Mouse (Mus musculus) forebrain, embryonic 16.5 days (tissue): Measurements from ENCODE around the gene Ankrd44. TPM values are rescaled to one million over a fixed set of nuclear protein-coding genes. Genes with fewer than 3 reads are reported as not detected.

Experiments used
- ATAC-seq: fragments of 200-750 bp; cut with Nextera tagmentation; 2 replicates; pipeline ENCODE4 v1.8.0; 2017; ENCODE audit warnings: mild to moderate bottlenecking, moderate library complexity
- H3K27ac ChIP-seq: fragments of 300-500 bp; sonication (generic); 2 replicates; pipeline ENCODE4 v1.5.1; 2014; ENCODE audit warnings: low read length, control low read depth
- H3K27me3 ChIP-seq: fragments of 300-500 bp; sonication (generic); replicated peaks from 2 replicates; pipeline ENCODE4 v1.6.1; 2014; ENCODE audit warnings: low read length; ENCODE audit not compliant: control insufficient read depth, insufficient read depth
- H3K36me3 ChIP-seq: fragments of 300-500 bp; sonication (generic); 2 replicates; pipeline ENCODE4 v1.6.1; 2014; ENCODE audit not compliant: control insufficient read depth, insufficient read depth
- H3K4me1 ChIP-seq: fragments of 300-500 bp; sonication (generic); replicated peaks from 2 replicates; pipeline ENCODE4 v1.6.1; 2014; ENCODE audit warnings: low read length; ENCODE audit not compliant: control insufficient read depth, insufficient read depth
- H3K4me2 ChIP-seq: fragments of 300-500 bp; sonication (generic); 2 replicates; pipeline ENCODE4 v1.6.1; 2014; ENCODE audit warnings: mild to moderate bottlenecking, low read length, control low read depth
- H3K4me3 ChIP-seq: fragments of 300-500 bp; sonication (generic); replicated peaks from 2 replicates; pipeline ENCODE4 v1.5.1; 2014; ENCODE audit warnings: mild to moderate bottlenecking, low read length, control low read depth
- H3K9ac ChIP-seq: fragments of 300-500 bp; sonication (generic); replicated peaks from 2 replicates; pipeline ENCODE4 v1.6.1; 2014; ENCODE audit warnings: low read depth, low read length, control low read depth
- H3K9me3 ChIP-seq: fragments of 300-500 bp; sonication (generic); 2 replicates; pipeline ENCODE4 v1.6.1; 2016; ENCODE audit warnings: low read length; ENCODE audit not compliant: control insufficient read depth
- WGBS: fragments of 180-500 bp; shearing (Covaris S2); extraction: QIAGEN DNeasy Blood & Tissue Kit; methylation state at CpG from one replicate; pipeline ENCODE4 v1.1.7; 2014; 5-methylcytosine and 5-hydroxymethylcytosine counted together
- polyA plus RNA-seq: library from polyadenylated mRNA; unstranded; fragments of >200 nt; fragmentation: Nextera tagmentation; extraction: Ambion mirVana; gene quantifications from 2 replicates; pipeline ENCODE4 v1.2.1, GENCODE M21; 2015

The Ankrd44 gene
- polyA plus RNA-seq, 1 experiment from 2014 or later = 28.2 TPM

DNA sequence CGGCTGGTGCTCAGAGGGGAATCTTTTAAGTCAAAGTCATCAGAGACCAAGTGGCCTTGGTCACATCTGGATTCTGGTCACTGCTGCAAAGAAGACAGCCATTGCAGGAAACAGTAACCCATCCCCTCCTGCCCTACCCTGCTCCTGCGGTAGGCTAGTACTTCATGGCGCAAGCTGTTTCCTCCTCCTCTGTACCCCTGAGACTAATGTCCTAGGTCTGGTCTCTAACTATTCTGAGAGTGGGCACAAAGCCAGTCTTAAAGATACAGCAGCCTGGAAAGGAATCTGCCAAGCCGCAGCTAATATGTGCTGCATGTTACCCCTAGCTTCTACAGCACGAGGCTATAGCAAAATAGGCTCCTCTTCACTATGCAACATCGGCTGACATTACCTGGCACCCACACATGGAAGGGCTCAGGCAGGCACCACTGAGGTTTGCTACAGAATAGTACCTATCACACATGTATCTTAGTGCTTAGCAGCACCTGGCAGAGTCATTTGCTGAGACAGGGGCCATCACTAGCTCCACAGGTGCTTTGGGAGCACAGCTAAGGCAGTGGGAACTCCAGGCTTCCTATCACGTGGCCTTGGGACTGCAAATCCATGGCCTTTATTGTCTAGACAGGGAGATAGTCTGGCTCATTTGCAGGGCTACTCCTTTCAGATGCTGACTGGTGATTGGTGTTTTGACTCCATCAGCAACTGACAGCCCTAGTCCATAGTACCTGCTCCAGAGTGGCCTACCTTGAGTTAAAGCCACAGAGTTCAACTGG lies 13.7 kb downstream of the Ankrd44 start:
- no peak overlapping the region for H3K4me2 ChIP-seq
- H3K36me3 ChIP-seq = no peaks in the 10 kb centered on the region
- H3K4me1 ChIP-seq = no peaks in the 10 kb centered on the region; the same call in 1 of the 2 replicates
- no peak overlapping the region for H3K9ac ChIP-seq
- H3K9me3 ChIP-seq = no peaks in the 10 kb centered on the region
- no peaks in the 10 kb centered on the region for H3K27me3 ChIP-seq
- 69% methylated on average over 7 of the region's 7 CpGs for WGBS
- H3K27ac ChIP-seq = no peak overlapping the region
- ATAC-seq = no peak
- H3K4me3 ChIP-seq = no peak overlapping the region

DNA sequence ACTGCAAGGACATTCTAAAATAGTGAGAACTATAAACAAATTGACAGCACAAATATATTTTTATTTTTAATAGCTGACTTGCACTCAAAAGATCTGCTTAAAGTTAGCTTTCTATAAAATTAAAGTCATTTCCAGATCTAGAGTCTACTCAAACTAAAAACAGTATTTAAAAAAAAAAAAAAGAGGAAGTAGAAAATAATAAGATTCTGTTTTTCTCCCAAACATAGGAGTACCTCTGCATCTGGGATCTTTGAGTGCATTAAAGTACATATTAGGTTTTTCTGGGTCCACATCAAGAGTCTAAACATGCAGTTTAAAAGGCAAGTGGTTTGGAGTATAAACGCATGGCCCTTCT lies 15.0 kb downstream of the Ankrd44 start:
- H3K4me2 ChIP-seq = no peak overlapping the region
- H3K9me3 ChIP-seq = no peaks in the 10 kb centered on the region
- 94% methylated on average over 1 of the region's 1 CpGs for WGBS
- no peaks in the 10 kb centered on the region for H3K36me3 ChIP-seq
- H3K9ac ChIP-seq = no peak overlapping the region
- peaks cover 8% of the 10 kb centered on the region for H3K4me1 ChIP-seq
- H3K27ac ChIP-seq = no peak overlapping the region
- no peak for ATAC-seq
- no peaks in the 10 kb centered on the region for H3K27me3 ChIP-seq
- no peak overlapping the region for H3K4me3 ChIP-seq

DNA sequence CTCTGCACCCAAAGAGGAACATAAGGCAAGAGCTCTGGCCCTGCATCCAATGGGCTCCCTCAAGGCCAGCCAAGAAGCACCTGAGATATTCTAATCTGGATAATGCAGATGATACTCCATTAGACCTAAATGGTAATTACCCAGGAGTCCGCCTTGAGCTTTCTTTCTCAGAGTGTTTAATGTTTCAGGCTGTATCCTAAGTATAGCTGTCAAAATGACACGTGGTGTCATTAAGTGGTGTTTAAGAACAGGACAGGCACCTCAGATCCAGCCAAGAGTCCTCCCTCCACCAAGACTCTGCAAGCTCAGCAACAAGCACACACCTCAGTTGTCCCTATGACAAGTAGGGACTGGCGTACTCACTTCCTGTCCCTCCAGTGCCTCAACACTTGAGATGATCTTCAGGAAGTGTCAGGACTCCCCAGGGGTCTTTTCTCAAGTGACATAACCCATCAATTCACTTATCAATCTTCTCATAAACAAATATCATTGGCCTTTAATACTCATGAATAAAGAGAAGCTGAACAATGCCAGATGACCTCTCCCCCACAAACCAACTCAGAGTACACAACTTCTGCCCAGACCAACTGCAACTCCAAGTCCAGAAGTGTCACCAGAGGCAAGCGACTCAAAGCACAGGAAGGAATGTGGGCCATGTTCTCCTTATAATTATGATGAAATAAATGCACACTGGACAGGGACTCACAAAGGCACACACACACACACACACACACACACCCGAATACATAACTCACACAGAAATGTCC lies 15.5 kb downstream of the Ankrd44 start:
- WGBS = 82% methylated on average over 5 of the region's 5 CpGs
- Histone ChIP-seq H3K4me3 (no peak overlapping the region), H3K4me1 (peaks cover 8% of the 10 kb centered on the region), H3K9me3 (no peaks in the 10 kb centered on the region), H3K9ac (no peak overlapping the region), H3K27me3 (no peaks in the 10 kb centered on the region), H3K4me2 (no peak overlapping the region), H3K27ac (no peak overlapping the region), H3K36me3 (no peaks in the 10 kb centered on the region)
- no peak for ATAC-seq

DNA sequence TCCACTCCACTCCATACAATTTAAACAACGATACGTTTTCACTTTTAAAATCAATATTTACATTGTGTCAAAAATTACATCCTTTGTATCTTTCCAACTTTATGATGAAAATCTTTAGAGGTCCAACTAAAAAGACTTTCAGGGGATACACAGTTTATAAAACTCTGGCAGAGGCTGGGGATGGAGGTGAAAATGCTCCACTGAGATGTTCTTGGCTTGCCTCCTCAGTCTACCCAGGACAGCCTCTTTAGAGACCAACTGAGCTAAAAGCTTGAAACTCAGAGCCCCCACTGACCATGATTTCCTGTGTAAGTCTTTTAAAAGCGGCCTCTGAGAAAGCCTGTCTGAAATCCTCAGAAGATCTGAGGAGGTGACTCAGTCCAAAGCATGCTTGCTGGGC lies 17.4 kb downstream of the Ankrd44 start:
- no peak overlapping the region for H3K27ac ChIP-seq
- 89% methylated on average over 3 of the region's 3 CpGs for WGBS
- no peak for ATAC-seq

DNA sequence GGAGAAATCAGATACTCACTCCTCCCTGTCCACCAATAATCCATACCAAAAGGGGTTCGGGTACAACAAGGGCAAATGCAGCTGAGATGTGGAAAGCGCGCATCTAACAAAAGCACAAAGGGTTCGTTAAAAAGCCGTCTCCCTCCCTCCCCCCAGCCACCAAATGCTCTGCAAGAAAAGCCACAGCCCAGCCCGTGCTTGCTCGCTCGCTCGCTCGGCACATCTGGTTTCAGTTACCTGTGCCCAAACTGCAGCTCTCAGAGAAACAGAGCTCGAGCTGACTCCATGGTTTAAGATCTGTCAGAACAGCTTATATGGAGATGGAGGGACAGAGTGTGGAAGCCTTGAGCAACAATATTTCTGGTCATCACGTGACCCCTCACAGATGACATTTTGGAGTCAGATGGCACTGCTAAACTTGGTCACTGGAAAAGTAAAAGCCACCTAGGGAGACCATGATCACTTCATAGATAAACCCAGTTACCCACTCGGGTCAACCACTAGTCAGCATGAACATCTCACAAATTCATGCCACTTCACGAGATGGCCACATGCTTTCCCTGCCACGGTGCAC lies 19.0 kb downstream of the Ankrd44 start:
- H3K4me1 ChIP-seq = peaks cover 8% of the 10 kb centered on the region
- 35% methylated on average over 15 of the region's 15 CpGs for WGBS
- no peak for ATAC-seq
- no peak overlapping the region for H3K4me2 ChIP-seq
- H3K27ac ChIP-seq = no peak overlapping the region
- H3K9ac ChIP-seq = no peak overlapping the region
- H3K9me3 ChIP-seq = no peaks in the 10 kb centered on the region
- H3K27me3 ChIP-seq = no peaks in the 10 kb centered on the region
- H3K36me3 ChIP-seq = no peaks in the 10 kb centered on the region
- no peak overlapping the region for H3K4me3 ChIP-seq

More for the DNA sequence above, 17.4 kb downstream of the Ankrd44 start:
- H3K4me2 ChIP-seq = no peak overlapping the region
- H3K9me3 ChIP-seq = no peaks in the 10 kb centered on the region
- no peak overlapping the region for H3K4me3 ChIP-seq
- no peak overlapping the region for H3K9ac ChIP-seq
- H3K4me1 ChIP-seq = peaks cover 8% of the 10 kb centered on the region
- no peaks in the 10 kb centered on the region for H3K36me3 ChIP-seq
- no peaks in the 10 kb centered on the region for H3K27me3 ChIP-seq

DNA sequence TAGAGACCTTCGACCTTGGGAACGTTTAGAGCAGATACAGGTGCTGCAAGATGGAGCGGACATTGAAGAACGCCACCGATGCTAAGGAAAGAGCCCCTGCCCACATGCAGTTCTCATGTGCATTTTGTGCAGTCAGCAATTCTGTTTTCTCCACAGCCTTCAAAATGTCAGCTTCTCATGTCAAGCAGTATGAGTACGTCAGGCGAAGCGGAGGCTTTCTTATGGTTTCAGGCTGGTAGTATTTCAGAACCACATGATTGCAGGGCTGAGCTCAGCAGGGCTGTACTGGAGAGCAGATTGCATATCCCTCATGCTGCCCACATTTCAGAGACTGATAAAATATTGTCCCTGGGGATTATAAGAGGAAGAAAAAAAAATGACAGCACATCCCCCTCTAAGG lies 19.9 kb downstream of the Ankrd44 start:
- H3K27me3 ChIP-seq = no peaks in the 10 kb centered on the region
- H3K36me3 ChIP-seq = no peaks in the 10 kb centered on the region
- no peak overlapping the region for H3K4me3 ChIP-seq
- H3K4me2 ChIP-seq = no peak overlapping the region
- 78% methylated on average over 8 of the region's 8 CpGs for WGBS
- ATAC-seq = peak; percentile 67; the same call in 1 of the 2 replicates
- H3K4me1 ChIP-seq = peaks cover 8% of the 10 kb centered on the region
- H3K9me3 ChIP-seq = no peaks in the 10 kb centered on the region
- no peak overlapping the region for H3K9ac ChIP-seq
- H3K27ac ChIP-seq = no peak overlapping the region

DNA sequence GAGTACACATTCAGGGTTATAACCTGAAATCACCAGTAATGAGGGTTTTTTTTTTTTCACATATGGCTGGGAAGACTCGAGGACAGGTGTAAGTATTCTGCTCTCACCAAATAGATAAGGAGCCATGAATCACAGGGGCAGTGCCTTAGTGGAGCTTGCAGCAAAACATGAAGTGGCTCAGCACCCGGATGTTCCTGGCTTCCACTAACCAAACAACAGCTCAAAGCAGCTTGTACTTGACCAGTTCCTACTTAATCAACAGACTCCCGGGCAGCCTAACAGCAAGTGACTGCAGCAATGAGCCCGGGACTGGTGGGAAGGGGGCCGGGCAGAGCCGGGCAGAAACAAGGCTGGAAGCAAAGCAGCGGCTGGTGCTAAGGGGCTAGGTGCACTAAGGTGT lies 20.6 kb downstream of the Ankrd44 start:
- Histone ChIP-seq H3K27ac (no peak overlapping the region), H3K27me3 (no peaks in the 10 kb centered on the region), H3K36me3 (no peaks in the 10 kb centered on the region), H3K9me3 (no peaks in the 10 kb centered on the region), H3K4me3 (no peak overlapping the region), H3K9ac (no peak overlapping the region), H3K4me1 (peaks cover 8% of the 10 kb centered on the region), H3K4me2 (no peak overlapping the region)
- WGBS = 70% methylated on average over 7 of the region's 7 CpGs
- ATAC-seq = no peak

DNA sequence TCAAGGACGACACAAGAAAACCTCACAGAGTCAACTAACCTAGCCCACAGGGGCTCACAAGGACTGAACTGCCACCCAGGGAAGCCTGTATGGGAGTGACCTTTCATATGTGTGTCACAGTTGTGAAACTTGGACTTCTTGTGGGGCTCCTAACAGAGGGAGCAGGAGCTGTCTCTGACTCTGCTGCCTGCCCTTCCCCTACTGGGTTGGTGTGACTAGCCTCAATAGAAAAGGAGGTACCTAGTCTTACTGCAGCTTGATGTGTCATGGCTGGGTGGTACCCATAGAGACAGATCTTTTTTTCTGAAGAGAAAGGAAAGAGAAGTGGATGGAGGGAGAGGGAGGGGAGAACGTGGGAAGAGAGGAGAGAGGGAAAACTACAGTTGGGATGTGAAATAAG lies 22.0 kb downstream of the Ankrd44 start:
- Histone ChIP-seq H3K27me3 (no peaks in the 10 kb centered on the region), H3K36me3 (no peaks in the 10 kb centered on the region), H3K9ac (no peak overlapping the region), H3K4me2 (no peak overlapping the region), H3K27ac (no peak overlapping the region), H3K4me1 (peaks cover 16% of the 10 kb centered on the region), H3K9me3 (no peaks in the 10 kb centered on the region), H3K4me3 (no peak overlapping the region)
- no peak for ATAC-seq
- WGBS = 80% methylated on average over 2 of the region's 2 CpGs

DNA sequence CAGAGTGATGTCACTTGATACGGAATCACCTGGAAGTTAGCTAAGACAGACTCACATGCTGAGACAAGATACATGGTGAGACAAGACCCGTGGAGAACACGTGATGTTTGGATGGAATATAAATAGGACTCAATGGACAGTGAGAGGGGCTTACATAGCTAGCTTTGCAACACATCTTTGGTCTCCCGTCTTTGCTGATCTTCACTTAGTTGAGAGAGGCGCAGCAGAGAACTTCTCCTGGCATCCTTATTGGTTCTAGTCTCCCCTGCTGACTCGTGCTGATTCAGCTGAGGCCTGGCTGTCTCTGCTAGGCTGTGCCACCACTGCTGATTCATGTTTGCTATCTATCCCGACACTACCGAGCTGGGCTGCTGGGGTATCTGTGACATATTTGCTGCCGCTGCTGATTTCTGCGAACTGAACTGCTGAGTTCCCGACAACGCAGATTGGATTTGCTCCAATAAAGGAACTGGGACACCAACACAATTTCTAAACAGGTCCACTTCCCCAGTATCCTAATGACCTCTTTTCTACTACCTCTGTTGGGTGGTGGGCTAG lies 23.4 kb downstream of the Ankrd44 start:
- no peaks in the 10 kb centered on the region for H3K9me3 ChIP-seq
- peaks cover 29% of the 10 kb centered on the region for H3K4me1 ChIP-seq
- H3K27ac ChIP-seq = no peak overlapping the region
- H3K9ac ChIP-seq = no peak overlapping the region
- ATAC-seq = no peak
- 91% methylated on average over 12 of the region's 12 CpGs for WGBS
- no peak overlapping the region for H3K4me3 ChIP-seq
- H3K4me2 ChIP-seq = no peak overlapping the region
- H3K27me3 ChIP-seq = no peaks in the 10 kb centered on the region
- no peaks in the 10 kb centered on the region for H3K36me3 ChIP-seq
